Comparison of ENCODE assay signal across 8 mouse cellular contexts in the genomic region with DNA sequence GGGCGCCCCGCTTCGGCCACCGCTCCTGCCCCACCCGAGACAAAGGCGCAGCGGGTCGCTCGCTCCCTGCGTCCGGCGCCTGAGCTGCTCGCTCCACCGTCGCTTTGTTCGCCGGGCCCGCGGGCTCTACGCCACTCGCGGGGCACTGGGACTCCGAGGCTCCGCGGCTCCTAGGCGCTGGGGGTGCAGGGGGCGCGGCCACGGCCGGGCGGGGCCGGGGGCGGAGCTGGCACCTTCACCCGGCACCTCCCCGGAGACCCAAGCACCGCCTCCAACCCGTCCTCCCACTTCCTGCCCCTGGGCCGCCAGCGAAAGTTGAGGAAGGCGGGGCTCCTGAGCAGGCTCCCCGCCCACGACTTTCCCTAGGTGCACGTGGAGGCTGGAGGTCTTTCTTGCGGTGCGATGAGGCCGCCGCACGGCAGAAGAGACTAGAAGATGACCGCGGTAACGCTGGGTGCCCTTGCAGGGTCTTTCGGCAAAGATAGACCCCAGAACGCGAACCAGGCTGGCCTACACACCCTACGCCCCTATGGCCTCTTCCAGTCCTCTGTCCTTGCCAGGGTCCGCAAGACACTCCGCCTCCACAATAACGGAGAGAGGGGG. TPM values are rescaled to one million over a fixed set of nuclear protein-coding genes. Genes with fewer than 3 reads are reported as not detected.
DNase-seq lines count a peak whose midpoint lies in the region; ATAC-seq and TF ChIP-seq lines count a peak whose summit lies in the region.

A gene (minus strand): TSS at position 179 of the 603 bp plus-strand sequence.

- H3K4me2 ChIP-seq in embryonic facial prominence, embryonic 13.5 days: peak within 1 kb of the TSS; percentile 99
- peak within 1 kb of the TSS; percentile 99 for H3K4me2 ChIP-seq in limb, embryonic 14.5 days (replicated peaks; ENCODE audit: low read depth, low read length, severe bottlenecking)
- H3K4me2 ChIP-seq in midbrain, embryonic 16.5 days (ENCODE audit: low read length): peak within 1 kb of the TSS; percentile 91

- peak; percentile 89 for ATAC-seq in embryonic facial prominence, embryonic 13.5 days (ENCODE audit: insufficient number of reproducible peaks, insufficient read depth, low FRiP score, low TSS enrichment, low read depth)
- peak; percentile 94 for ATAC-seq in limb, embryonic 14.5 days (ENCODE audit: low FRiP score, low read depth)
- peak; percentile 86 for ATAC-seq in midbrain, embryonic 16.5 days

- WGBS in embryonic facial prominence, embryonic 13.5 days: 1% methylated on average over 58 of the region's 58 CpGs
- 2% methylated on average over 58 of the region's 58 CpGs for WGBS in kidney, adult 2 months
- WGBS in limb, embryonic 14.5 days: under 1% methylated on average over 32 of the region's 58 CpGs
- WGBS in midbrain, embryonic 16.5 days: under 1% methylated on average over 45 of the region's 58 CpGs
- 1% methylated on average over 58 of the region's 58 CpGs for WGBS in spleen, adult 2 months

- H3K4me1 ChIP-seq in embryonic facial prominence, embryonic 13.5 days: peaks cover 38% of the 10 kb centered on the region
- peaks cover 8% of the 10 kb centered on the region; the same call in 1 of the 2 replicates for H3K4me1 ChIP-seq in kidney, adult 2 months (ENCODE audit: control insufficient read depth, insufficient read depth, low read length)
- peaks cover 25% of the 10 kb centered on the region for H3K4me1 ChIP-seq in limb, embryonic 14.5 days (ENCODE audit: control insufficient read depth, insufficient read depth, low read length)
- peaks cover 29% of the 10 kb centered on the region for H3K4me1 ChIP-seq in midbrain, embryonic 16.5 days (ENCODE audit: control insufficient read depth, insufficient read depth, low read length)
- H3K4me1 ChIP-seq in spleen, adult 2 months (ENCODE audit: control insufficient read depth, insufficient read depth, insufficient read length): peaks cover 17% of the 10 kb centered on the region

- no peaks in the 10 kb centered on the region for H3K36me3 ChIP-seq in embryonic facial prominence, embryonic 13.5 days
- H3K36me3 ChIP-seq in kidney, adult 2 months (ENCODE audit: control insufficient read depth, insufficient read depth, low read length): no peaks in the 10 kb centered on the region
- no peaks in the 10 kb centered on the region for H3K36me3 ChIP-seq in limb, embryonic 14.5 days (ENCODE audit: control insufficient read depth, insufficient read depth, low read length)
- no peaks in the 10 kb centered on the region for H3K36me3 ChIP-seq in midbrain, embryonic 16.5 days (ENCODE audit: control insufficient read depth, insufficient read depth, low read length)
- no peaks in the 10 kb centered on the region for H3K36me3 ChIP-seq in spleen, adult 2 months (ENCODE audit: control insufficient read depth, insufficient read depth, low read length)

- TF ChIP-seq CTCF in kidney, adult 2 months (conservative IDR thresholded peaks at IDR 0.05; ENCODE audit: insufficient read depth, insufficient read length, low read depth, low read length): peak; percentile 10; the same call in 1 of the 2 replicates
- no peak for TF ChIP-seq CTCF in spleen, adult 2 months (IDR thresholded peaks at IDR 0.05; ENCODE audit: extremely low read depth, insufficient read depth, insufficient read length, insufficient replicate concordance)

- H3K9me3 ChIP-seq in embryonic facial prominence, embryonic 13.5 days: no peaks in the 10 kb centered on the region
- H3K9me3 ChIP-seq in limb, embryonic 14.5 days (ENCODE audit: control insufficient read depth, low read length): no peaks in the 10 kb centered on the region
- H3K9me3 ChIP-seq in midbrain, embryonic 16.5 days (replicated peaks; ENCODE audit: control insufficient read depth, low read length, poor library complexity, severe bottlenecking): no peaks in the 10 kb centered on the region

- H3K4me3 ChIP-seq in embryonic facial prominence, embryonic 13.5 days: peak within 1 kb of the TSS; percentile 89
- peak within 1 kb of the TSS; percentile 63 for H3K4me3 ChIP-seq in kidney, adult 2 months (ENCODE audit: insufficient read depth, low read depth, low read length)
- H3K4me3 ChIP-seq in limb, embryonic 14.5 days (replicated peaks; ENCODE audit: low read length): peak within 1 kb of the TSS; percentile 86
- peak within 1 kb of the TSS; percentile 93 for H3K4me3 ChIP-seq in midbrain, embryonic 16.5 days (ENCODE audit: low read depth, low read length)
- H3K4me3 ChIP-seq in spleen, adult 2 months (ENCODE audit: extremely low read depth, insufficient read depth, insufficient read length): peak within 1 kb of the TSS; percentile 85

- H3K27me3 ChIP-seq in embryonic facial prominence, embryonic 13.5 days: no peaks in the 10 kb centered on the region
- H3K27me3 ChIP-seq in kidney, adult 2 months (replicated peaks; ENCODE audit: control insufficient read depth, insufficient read depth, low read length): no peaks in the 10 kb centered on the region
- H3K27me3 ChIP-seq in limb, embryonic 14.5 days (ENCODE audit: control insufficient read depth, insufficient read depth, low read length): no peaks in the 10 kb centered on the region
- no peaks in the 10 kb centered on the region for H3K27me3 ChIP-seq in midbrain, embryonic 16.5 days (ENCODE audit: control insufficient read depth, insufficient read depth, low read depth, low read length)
- peaks cover 2% of the 10 kb centered on the region; the same call in 1 of the 2 replicates for H3K27me3 ChIP-seq in spleen, adult 2 months (ENCODE audit: control insufficient read depth, insufficient read depth, low read length)

- peak within 1 kb of the TSS; percentile 73 for H3K27ac ChIP-seq in embryonic facial prominence, embryonic 13.5 days
- H3K27ac ChIP-seq in kidney, adult 2 months (ENCODE audit: insufficient read depth, low read depth, low read length): peak within 1 kb of the TSS; percentile 44
- peak within 1 kb of the TSS; percentile 70; the same call in 1 of the 2 replicates for H3K27ac ChIP-seq in limb, embryonic 14.5 days (replicated peaks; ENCODE audit: low read depth, low read length)
- H3K27ac ChIP-seq in midbrain, embryonic 16.5 days (ENCODE audit: low read length): peak within 1 kb of the TSS; percentile 65
- peak within 1 kb of the TSS; percentile 77 for H3K27ac ChIP-seq in spleen, adult 2 months (ENCODE audit: insufficient read depth, low read length)

- TF ChIP-seq POLR2A in kidney, adult 2 months (IDR thresholded peaks at IDR 0.05; ENCODE audit: low read depth, low read length): peak; percentile 9
- peak; percentile 78; the same call in 1 of the 2 replicates for TF ChIP-seq POLR2A in limb, embryonic 14.5 days (IDR thresholded peaks at IDR 0.05; ENCODE audit: borderline replicate concordance, extremely low read depth, insufficient read depth, insufficient read length)
- TF ChIP-seq POLR2A in spleen, adult 2 months (IDR thresholded peaks at IDR 0.05; ENCODE audit: low read depth, low read length): peak; percentile 57

- H3K9ac ChIP-seq in embryonic facial prominence, embryonic 13.5 days: peak within 1 kb of the TSS; percentile 84
- H3K9ac ChIP-seq in limb, embryonic 14.5 days (ENCODE audit: low read depth, low read length, severe bottlenecking): peak within 1 kb of the TSS; percentile 78
- H3K9ac ChIP-seq in midbrain, embryonic 16.5 days (ENCODE audit: low read depth, low read length): peak within 1 kb of the TSS; percentile 86

- peak; percentile 97 for DNase-seq in A20 (ENCODE audit: low read depth, low spot score)
- DNase-seq in adrenal gland, postnatal 4 days (ENCODE audit: low spot score in 2 of 2): peak; percentile 88 to 89
- peak; percentile 92 to 96 for DNase-seq in heart, adult 18-20 months
- peak; percentile 97 for DNase-seq in kidney, adult 2 months
- DNase-seq in limb, embryonic 14.5 days (ENCODE audit: low spot score): peak; percentile 92
- DNase-seq in spleen, adult 2 months (ENCODE audit: low read depth in 1 of 2, low spot score in 2 of 2): peak; percentile 85 to 96

RNA-seq across cellular contexts. Expression of the gene that starts here (rescaled TPM):
- 10 to 100 TPM; 30.9 to 34.5 TPM for total RNA-seq in adrenal gland, postnatal 4 days (2021)
- polyA plus RNA-seq in embryonic facial prominence, embryonic 13.5 days (2015; fragmentation: Nextera tagmentation; extraction: Ambion mirVana): 5.2 and 5.4 TPM in 2 replicates
- total RNA-seq in heart, adult 18-20 months (2021): 10 to 100 TPM; 10.2 to 13.1 TPM
- polyA plus RNA-seq in kidney, adult 2 months (2012; rRNA removed): 28.1 and 30.3 TPM in 2 replicates
- 19.6 and 23.8 TPM in 2 replicates for polyA plus RNA-seq in limb, embryonic 14.5 days (2012; rRNA removed)
- polyA plus RNA-seq in limb, embryonic 14.5 days (2014; fragmentation: Nextera tagmentation; extraction: Ambion mirVana): 5.9 and 6.2 TPM in 2 replicates
- polyA plus RNA-seq in midbrain, embryonic 16.5 days (2015; fragmentation: Nextera tagmentation; extraction: Ambion mirVana): 9.2 and 12.6 TPM in 2 replicates
- polyA plus RNA-seq in spleen, adult 2 months (2012; rRNA removed): 53.8 and 67.1 TPM in 2 replicates

Comparison
In these comparisons a context has a peak if more than half of its experiments do, and no peak if none do; other contexts are left out.
1. Peak in every context shown above with its lines: DNase-seq, ATAC-seq, H3K4me3 ChIP-seq and H3K27ac ChIP-seq.
2. POLR2A ChIP-seq: peak in every context shown above with its lines; median percentile 78 in limb, embryonic 14.5 days; 57 in spleen, adult 2 months; 9 in kidney, adult 2 months.